Mouse (Mus musculus): Measurements from ENCODE around the gene Gm3336.

- TF ChIP-seq CTCF (conservative IDR thresholded peaks at IDR 0.05; ENCODE audit: insufficient read depth, insufficient read length, low read depth, low read length), result no peak
- TF ChIP-seq POLR2A (IDR thresholded peaks at IDR 0.05; ENCODE audit: low read depth, low read length), result no peak
Measured at GRCm38 (mm10) chr8:70702842-70703182, 15.5 kb upstream of the Gm3336 start.
